Mouse (Mus musculus) G1E (cell line): ENCODE results near the gene Gm13278.

ENCODE experiments used
- CTCF ChIP-seq: IDR thresholded peaks from 2 replicates; pipeline ENCODE4 v1.5.1; 2012; ENCODE audit warnings: low read depth, low read length, inconsistent platforms, mixed read lengths
- GATA1 ChIP-seq: IDR thresholded peaks from 2 replicates; pipeline ENCODE4 v1.6.1; 2012; ENCODE audit warnings: borderline replicate concordance, low read length, inconsistent platforms, mixed read lengths
- GATA2 ChIP-seq: IDR thresholded peaks from 2 replicates; pipeline ENCODE4 v1.6.1; 2012; ENCODE audit warnings: low read depth, low read length, inconsistent platforms, borderline replicate concordance
- POLR2AphosphoS5 ChIP-seq: IDR thresholded peaks from 2 replicates; pipeline ENCODE4 v1.6.1; 2012; ENCODE audit warnings: low read depth, low read length, inconsistent platforms; ENCODE audit not compliant: insufficient replicate concordance
- TAL1 ChIP-seq: conservative IDR thresholded peaks from 2 replicates; pipeline ENCODE4 v1.6.1; 2012; ENCODE audit warnings: low read depth, low read length, inconsistent platforms, mixed read lengths

DNA sequence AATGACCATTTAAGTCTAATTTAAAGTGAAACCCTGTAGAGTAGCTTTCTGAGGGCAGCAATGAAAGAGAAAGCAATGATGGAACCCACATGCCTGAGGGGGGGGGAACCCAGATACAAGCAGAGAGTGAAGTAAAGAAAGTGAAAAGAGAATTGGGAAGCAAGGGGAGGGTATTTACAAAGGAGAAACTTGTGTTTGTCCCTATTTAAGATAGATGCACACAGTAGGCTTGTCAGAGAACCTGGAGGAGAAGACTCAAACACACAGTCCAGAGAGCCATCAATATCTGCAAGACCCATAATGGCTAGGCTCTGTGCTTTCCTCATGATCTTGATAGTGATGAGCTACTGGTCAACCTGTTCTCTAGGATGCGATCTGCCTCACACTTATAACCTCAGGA is 28.3 kb downstream of the Gm13278 start, which contains the start of gene Ifna11:
- TF ChIP-seq GATA1: no peak
- TF ChIP-seq CTCF: no peak
- TF ChIP-seq TAL1: no peak
- no peak for TF ChIP-seq POLR2AphosphoS5
- no peak for TF ChIP-seq GATA2
